Mouse (Mus musculus) C2C12 (cell line): Measurements from ENCODE around the gene Stx4a.

Experiments
- CEBPB ChIP-seq: IDR thresholded peaks from one replicate; pipeline ENCODE4 v1.6.1; 2011; ENCODE audit warnings: low read depth, mild to moderate bottlenecking, control low read depth, moderate library complexity
- CTCF ChIP-seq: IDR thresholded peaks from one replicate; pipeline ENCODE4 v1.5.1; 2011; ENCODE audit not compliant: control insufficient read depth, insufficient read depth, insufficient read length
- MYOD1 ChIP-seq: IDR thresholded peaks from one replicate; pipeline ENCODE4 v1.6.1; 2011; ENCODE audit warnings: low read depth; ENCODE audit not compliant: control insufficient read depth, insufficient read length
- MYOG ChIP-seq: IDR thresholded peaks from one replicate; pipeline ENCODE4 v1.6.1; 2011; ENCODE audit not compliant: control insufficient read depth, insufficient read length; ENCODE audit errors: extremely low read depth

- TF ChIP-seq CTCF (no peak), MYOG (no peak), CEBPB (no peak), MYOD1 (no peak)
Measured at GRCm38 (mm10) chr7:127876467-127877348, 52.6 kb downstream of the Stx4a start, which contains the start of gene Zfp668.
